Mouse (Mus musculus) testis, postnatal 14 days (tissue): Measurements from ENCODE around the gene Tns4.

ENCODE experiments used
- DNase-seq: peaks from one replicate; pipeline ENCODE4 v3.0.0; 2021; ENCODE audit warnings: low spot score

The Tns4 gene

GRCm38 (mm10) chr11:99091666-99092065, 2.6 kb upstream of the Tns4 start:
- no peak for DNase-seq

- no peak for DNase-seq
These were observed 1.3 kb upstream of the Tns4 start for GRCm38 (mm10) chr11:99090391-99090790.

GRCm38 (mm10) chr11:99088486-99088885, 620 bp downstream of the Tns4 start:
- no peak for DNase-seq

DNA sequence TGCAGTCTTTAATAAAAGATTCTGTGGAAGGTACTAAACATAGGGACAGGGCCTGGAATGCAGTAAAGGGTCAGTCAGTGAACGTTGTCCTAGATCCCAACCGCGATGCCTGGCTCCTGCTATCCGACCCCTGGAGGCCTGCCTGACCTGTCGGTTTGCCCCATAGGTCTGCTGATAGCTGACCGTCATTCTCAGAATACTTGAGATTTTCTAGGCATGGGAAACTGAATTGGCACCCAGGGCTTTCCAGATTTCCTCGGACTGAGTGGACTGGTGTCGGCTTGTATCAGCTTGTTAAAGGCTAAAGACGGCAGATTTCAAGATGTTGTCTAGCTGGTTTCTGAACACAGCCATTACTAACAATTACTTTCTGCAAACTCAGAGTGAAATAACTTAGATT, 4.7 kb downstream of the Tns4 start:
- DNase-seq, result no peak

GRCm38 (mm10) chr11:99083516-99083915, 5.6 kb downstream of the Tns4 start:
- no peak for DNase-seq

DNA sequence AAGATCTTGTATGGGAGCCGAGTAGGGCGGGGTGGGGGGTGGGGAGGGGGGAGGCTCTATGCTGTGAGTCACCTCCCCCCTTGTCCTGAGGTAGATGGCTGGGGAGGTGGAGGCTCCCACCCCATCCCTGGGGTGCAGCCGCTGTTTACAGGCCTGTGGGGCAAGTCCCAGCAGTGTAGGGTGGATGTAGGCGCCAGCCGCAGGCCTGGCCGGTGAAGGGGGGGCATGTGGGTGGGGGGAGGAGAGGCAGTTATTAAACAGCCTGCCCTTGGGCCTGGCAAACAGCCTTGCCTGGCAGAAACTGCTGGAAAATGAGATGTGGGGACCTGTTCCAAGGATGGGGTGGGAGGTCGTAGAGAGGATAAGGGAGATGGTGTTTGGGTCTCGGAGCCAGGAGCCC, 7.0 kb downstream of the Tns4 start:
- no peak for DNase-seq

DNA sequence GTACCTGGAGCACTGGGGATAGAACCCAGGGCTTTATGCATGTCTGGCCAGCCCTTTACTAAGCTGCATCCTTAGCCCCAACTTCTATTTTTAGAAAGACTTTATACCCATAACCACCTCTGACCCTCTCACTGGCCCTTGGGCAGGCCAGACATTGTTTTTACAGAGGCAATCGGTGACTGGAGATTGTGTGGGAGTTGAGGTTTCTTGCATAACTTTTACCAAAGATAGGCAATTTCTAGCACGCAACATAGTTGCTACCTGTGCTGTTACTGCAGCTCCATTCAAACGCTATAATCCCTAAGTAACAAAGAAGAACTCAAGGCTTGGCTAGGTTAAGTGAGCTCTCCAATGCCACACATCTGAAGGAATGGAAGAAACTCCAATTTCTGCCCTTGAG, 7.5 kb downstream of the Tns4 start:
- no peak for DNase-seq

GRCm38 (mm10) chr11:99080902-99081543, 8.1 kb downstream of the Tns4 start:
- no peak for DNase-seq

DNA sequence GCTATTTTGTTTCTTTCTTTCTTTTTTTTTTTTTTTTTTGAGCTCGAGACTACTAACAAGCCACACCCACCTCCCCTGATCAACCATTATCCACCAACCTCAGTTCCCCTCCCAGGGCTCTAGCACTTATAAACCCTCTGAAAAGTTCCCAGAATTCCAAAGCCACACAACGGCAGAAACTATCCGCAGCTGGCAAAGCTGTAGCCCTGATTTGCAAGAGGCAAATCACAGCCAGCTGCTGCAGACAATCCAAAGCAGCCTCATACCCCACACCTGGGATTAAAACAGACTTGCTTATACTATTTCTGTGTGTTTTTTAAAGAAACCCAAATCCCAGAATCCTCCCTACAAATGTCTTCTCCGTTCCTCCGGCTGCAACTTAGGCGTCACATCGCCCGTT, 11.2 kb downstream of the Tns4 start:
- DNase-seq, result peak; percentile 27

DNA sequence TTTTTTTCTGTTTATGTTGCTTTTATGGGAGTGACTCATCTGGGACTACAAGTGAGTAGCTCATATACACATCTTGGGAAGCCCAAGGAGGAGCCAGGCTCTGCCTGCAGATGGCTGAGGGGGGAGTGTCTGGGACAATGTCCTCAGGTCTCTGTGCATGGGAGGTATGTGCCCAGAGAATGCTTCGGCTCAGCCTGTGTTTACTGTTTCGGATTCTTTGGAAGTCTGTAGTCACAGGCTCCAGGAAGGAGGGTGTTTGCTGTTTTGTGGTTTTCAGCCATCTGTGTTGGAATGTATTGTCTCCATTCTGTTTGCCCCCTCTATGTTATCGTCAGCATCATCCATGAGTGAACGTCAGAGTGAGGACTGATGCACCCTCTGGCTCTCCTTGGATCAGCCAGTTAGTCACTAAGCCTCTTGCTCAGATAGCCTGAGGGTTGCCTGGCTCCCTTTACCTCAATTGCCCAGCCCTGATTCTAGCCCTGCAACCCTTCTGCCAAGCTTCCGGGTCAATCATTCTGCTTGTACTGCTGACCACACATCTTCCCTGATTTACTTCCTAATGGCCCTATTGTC, 12.3 kb downstream of the Tns4 start:
- DNase-seq, result no peak

GRCm38 (mm10) chr11:99073781-99074180, 15.3 kb downstream of the Tns4 start:
- DNase-seq, result no peak

GRCm38 (mm10) chr11:99071866-99072265, 17.2 kb downstream of the Tns4 start:
- DNase-seq, result no peak

DNA sequence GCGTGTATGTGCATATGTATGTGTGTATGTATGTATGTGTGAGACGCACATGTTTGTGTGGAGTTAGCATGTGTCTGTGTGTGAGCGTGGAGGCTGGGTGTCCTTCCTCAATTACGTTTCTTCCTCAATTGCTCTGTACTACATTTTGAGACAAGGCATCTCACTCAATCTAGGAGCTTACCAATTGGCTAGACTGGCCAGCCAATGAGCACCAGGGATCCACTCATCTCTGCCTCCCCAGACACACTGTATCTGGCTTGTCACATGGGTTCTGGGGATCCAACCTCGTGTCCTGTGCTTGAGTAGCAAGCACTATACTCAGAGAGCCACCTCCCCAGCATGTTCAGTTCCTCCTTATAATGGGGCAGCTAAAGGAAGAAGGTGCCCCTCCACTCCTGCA, 20.7 kb downstream of the Tns4 start:
- DNase-seq, result no peak

DNA sequence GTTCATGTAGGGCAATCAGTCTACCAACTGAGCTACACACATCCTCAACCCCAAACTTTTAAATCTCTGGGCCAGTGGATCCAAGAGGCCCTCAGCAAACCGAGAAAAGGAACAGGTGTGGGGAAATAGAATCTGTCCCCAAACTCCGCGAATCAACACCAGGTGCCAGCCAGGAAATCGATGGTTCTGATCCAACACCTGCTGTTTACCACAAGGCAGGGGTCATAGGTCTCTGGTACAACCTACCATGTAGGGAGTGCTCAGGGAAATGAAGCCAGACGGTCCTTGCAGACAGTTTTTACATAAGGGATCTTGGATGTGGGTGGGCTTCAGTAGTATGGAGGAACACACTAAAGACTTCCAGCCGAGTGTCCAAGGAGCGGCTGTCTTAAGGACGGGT, 21.5 kb downstream of the Tns4 start:
- DNase-seq, result no peak

DNA sequence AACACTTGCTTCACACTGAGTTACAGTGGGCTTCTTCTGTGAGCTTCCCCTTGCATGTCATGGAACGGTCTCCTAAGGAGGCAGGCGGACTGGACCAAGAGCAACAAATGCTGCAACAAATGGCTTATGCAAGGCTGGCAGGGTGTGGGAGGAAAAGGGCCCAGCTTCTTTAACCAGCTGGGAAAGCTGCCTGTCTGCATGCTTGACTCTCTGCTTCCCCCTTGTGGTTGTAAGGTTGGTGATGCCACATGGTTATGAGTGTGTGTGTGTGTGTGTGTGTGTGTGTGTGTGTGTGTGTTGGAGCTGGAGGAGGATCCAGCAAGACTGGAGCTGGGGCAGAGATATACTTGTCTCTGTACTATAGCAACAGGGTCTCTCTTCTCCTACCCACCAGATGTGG, 23.1 kb downstream of the Tns4 start:
- DNase-seq, result peak; percentile 79

- DNase-seq, result no peak
These were observed 23.8 kb downstream of the Tns4 start for GRCm38 (mm10) chr11:99065353-99065752.

GRCm38 (mm10) chr11:99063406-99064131, 25.5 kb downstream of the Tns4 start:
- no peak for DNase-seq

DNA sequence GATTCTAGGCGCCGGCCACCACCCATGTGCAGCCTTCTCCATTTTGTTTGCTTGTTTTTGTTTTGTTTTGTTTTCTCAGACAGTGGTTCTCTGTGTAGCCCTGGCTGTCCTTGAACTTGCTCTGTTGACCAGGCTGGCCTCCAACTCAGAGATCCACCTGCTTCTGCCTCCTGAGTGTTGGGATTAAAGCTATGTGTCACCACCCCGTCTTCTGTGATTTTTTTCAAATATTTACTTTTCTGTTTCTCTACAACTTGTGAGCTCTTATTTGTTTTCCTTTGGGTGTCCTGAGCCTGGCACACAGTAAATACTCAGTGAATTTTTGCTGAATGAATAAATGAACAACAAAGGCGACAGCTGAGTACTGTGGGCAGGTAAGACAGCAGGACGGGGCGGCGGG, 26.4 kb downstream of the Tns4 start:
- no peak for DNase-seq

DNA sequence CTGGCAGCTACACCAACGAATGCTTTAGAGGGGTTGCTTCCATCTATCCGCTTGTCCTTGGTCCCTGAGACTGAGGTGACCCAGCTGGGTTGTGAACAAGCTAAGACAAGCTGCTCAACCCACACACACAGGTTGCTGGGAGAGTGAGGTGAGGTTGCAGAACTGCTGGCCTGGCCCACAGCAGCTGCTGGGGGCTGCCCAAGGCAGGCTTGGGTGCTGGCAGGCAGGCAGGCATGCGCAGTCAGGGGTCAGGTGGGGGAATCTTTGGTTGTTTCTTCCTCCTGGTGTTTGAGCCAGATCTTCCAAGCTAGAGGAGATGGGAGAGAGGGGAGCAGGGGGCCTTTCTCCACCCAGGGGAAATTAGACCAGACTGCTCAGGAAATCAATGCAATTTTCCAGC, 28.7 kb downstream of the Tns4 start:
- DNase-seq, result no peak

GRCm38 (mm10) chr11:99055571-99056452, 33.3 kb downstream of the Tns4 start:
- no peak for DNase-seq

DNA sequence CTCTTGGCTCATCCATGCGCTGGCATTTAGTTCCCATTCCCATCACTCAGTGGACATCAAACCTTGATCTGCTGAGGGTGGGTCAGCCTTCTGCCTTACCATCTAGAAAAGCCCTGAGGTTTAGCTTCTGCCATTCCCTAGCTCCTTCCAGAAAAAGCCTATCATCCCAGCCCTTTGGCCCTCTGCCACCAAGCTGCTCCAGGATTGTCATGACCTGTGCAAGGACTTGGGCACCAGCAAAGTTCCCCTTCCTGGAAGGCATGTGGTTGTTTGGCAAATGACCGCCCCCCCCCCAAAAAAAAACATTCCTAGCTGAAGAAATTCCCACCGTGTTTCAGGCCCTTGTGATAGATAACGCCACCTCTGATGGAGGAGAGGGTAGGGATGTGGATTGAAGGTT, 34.0 kb downstream of the Tns4 start:
- no peak for DNase-seq

DNA sequence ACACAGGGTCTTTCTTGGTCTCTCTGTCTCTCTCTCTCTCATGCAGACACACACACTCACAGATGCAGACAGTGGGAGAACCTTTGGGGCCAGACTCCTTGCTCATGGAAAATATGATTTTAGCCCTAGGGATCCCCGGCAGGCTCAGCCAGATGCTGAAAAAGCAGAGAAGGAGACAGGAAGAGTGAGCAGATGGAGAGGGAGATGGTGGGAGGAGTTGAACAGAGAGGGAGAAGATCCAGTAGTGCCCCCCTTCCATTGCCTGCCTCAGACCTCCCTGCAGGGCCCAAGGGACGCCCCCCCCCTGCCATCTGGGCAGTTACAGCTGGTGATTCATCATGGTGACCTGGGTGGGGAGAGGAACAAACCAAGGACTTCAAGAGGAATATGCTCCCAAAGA, 41.5 kb downstream of the Tns4 start:
- DNase-seq, result no peak

DNA sequence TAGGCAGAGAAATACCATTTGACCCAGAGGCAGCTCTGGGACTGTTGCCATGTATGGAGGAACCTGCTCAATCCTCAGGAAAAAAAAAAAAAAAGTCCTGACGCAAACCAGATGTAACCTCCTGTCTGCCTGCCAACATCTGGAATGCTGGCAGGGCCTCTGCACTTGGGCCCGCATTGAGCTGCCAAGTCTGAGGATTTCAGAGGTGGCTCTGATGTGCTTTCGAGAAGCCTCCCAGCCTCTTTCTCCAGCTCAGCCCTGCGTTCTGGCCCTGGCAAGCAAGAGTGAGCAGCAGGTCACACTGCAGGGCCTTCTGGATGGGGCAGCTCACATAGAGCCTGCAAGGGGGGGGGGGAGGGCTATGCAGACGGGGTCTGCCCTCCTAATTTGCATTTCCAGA, 42.0 kb downstream of the Tns4 start:
- DNase-seq, result peak; percentile 50
